Mouse (Mus musculus) heart, adult 2 months (tissue): ENCODE measurements at regions not wholly inside any gene's neighbourhood (a gene's known extent, or its start where the extent isn't known, plus 50 kb on each side); places are given as distances from the start of the nearest gene placed in this dataset.

Experiments
- CTCF ChIP-seq: fragments of 200-600 bp; IDR thresholded peaks from 2 replicates; pipeline ENCODE4 v1.8.1; 2022; ENCODE audit warnings: antibody characterized with exemption, mild to moderate bottlenecking, moderate library complexity
- EP300 ChIP-seq: fragments of 200-500 bp; IDR thresholded peaks from 2 replicates; pipeline ENCODE4 v1.6.1; 2011; ENCODE audit warnings: low read depth, low read length, control low read depth; ENCODE audit not compliant: insufficient read depth
- POLR2A ChIP-seq: fragments of 200-500 bp; IDR thresholded peaks from 2 replicates; pipeline ENCODE4 v1.6.1; 2011; ENCODE audit warnings: mild to moderate bottlenecking, low read depth, low read length, control low read depth; ENCODE audit not compliant: insufficient read depth

GRCm38 (mm10) chrX:11821880-11822768 lies 338.0 kb downstream of the Bcor start:
- TF ChIP-seq EP300 = no peak
- TF ChIP-seq POLR2A = no peak
- no peak for TF ChIP-seq CTCF
